Mouse (Mus musculus) kidney, adult 2 months (tissue): ENCODE results near the gene Blmh.

Source experiments
- CTCF ChIP-seq: fragments of 200-500 bp; conservative IDR thresholded peaks from 2 replicates; pipeline ENCODE4 v1.5.1; 2011; ENCODE audit warnings: low read depth, mild to moderate bottlenecking, control low read depth, low read length, moderate library complexity, mixed read lengths; ENCODE audit not compliant: insufficient read depth, insufficient read length
- POLR2A ChIP-seq: fragments of 200-500 bp; IDR thresholded peaks from one replicate; pipeline ENCODE4 v1.6.1; 2011; ENCODE audit warnings: low read depth, low read length, control low read depth

- TF ChIP-seq CTCF, result no peak
- TF ChIP-seq POLR2A, result no peak
Measured at GRCm38 (mm10) chr11:76992886-76993285, 68.3 kb downstream of the Blmh start.
